Mouse (Mus musculus): ENCODE data around the gene Gucy2g.

DNA sequence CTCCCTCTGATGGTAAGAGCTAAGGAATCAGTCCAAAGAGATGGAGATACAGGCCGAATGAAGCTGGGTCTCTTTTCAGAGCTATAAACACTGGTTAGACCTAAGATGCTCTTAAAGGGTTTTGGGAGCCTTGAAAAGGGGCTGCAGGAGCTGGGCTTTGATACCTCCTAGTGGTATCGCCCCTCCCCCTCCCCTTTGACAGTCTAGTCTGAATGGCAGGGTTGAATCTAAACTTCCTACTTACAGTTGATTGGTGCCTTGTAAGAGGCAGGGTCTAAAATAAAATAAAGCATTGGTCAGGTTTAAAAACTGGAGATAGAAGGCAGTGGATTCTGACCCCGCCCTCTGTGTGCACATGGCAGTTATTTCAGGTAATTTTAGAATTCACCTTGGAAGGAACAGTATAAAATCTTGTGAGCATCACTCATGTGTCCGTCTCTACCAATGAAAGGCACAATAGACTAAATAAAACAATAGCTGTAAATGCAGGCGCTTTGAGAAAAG is 13.5 kb upstream of the Gucy2g start:
- TF ChIP-seq POLR2A (IDR thresholded peaks at IDR 0.05; ENCODE audit: extremely low read depth, insufficient read depth, low read length) = no peak
- no peak for TF ChIP-seq CTCF (IDR thresholded peaks at IDR 0.05; ENCODE audit: extremely low read depth, insufficient read depth, low read length)
